Mouse (Mus musculus): ENCODE measurements around the gene Qars. TPM values are rescaled to one million over a fixed set of nuclear protein-coding genes. Genes with fewer than 3 reads are reported as not detected.
A peak's percentile ranks its signal among the peaks of the same experiment; 100 is the strongest.

The Qars gene
- polyA plus RNA-seq (2015; fragmentation: Nextera tagmentation; extraction: Ambion mirVana): 69.1 and 71.5 TPM in 2 replicates

- H3K36me3 ChIP-seq (ENCODE audit: control insufficient read depth, insufficient read depth): peaks cover 14% of the 10 kb centered on the region
- peak within 1 kb of the TSS; percentile 74 for H3K27ac ChIP-seq (ENCODE audit: low read length)
- H3K4me1 ChIP-seq (replicated peaks; ENCODE audit: control insufficient read depth, insufficient read depth, low read length): peaks cover 15% of the 10 kb centered on the region
- peak within 1 kb of the TSS; percentile 63 for H3K4me3 ChIP-seq (replicated peaks; ENCODE audit: low read length)
- WGBS: under 1% methylated on average over 37 of the region's 37 CpGs
- peak within 1 kb of the TSS; percentile 49 for H3K9ac ChIP-seq (replicated peaks; ENCODE audit: low read depth, low read length)
- H3K27me3 ChIP-seq (replicated peaks; ENCODE audit: control insufficient read depth, insufficient read depth, low read length): no peaks in the 10 kb centered on the region
- H3K4me2 ChIP-seq (ENCODE audit: low read length): peak within 1 kb of the TSS; percentile 83
- H3K9me3 ChIP-seq (ENCODE audit: control insufficient read depth, low read length): no peaks in the 10 kb centered on the region
- peak; percentile 97 for ATAC-seq
Observed at GRCm38 (mm10) chr9:108507619-108508434, at the start of gene Qars. Qars (plus strand) TSS chr9:108507706.

- H3K4me1 ChIP-seq (replicated peaks; ENCODE audit: control insufficient read depth, insufficient read depth, low read length): peaks cover 15% of the 10 kb centered on the region
- H3K4me3 ChIP-seq (replicated peaks; ENCODE audit: low read length): peak overlapping the region; percentile 95
- 0 out of 2 replicates have a peak, but pooled peaks cover 2% of the 10 kb centered on the region for H3K27me3 ChIP-seq (replicated peaks; ENCODE audit: control insufficient read depth, insufficient read depth, low read length)
- H3K9ac ChIP-seq (replicated peaks; ENCODE audit: low read depth, low read length): no peak overlapping the region
- WGBS: 97% methylated on average over 1 of the region's 1 CpGs
- peak overlapping the region; percentile 33; the same call in 1 of the 2 replicates for H3K27ac ChIP-seq (ENCODE audit: low read length)
- H3K9me3 ChIP-seq (ENCODE audit: control insufficient read depth, low read length): no peaks in the 10 kb centered on the region
- H3K4me2 ChIP-seq (ENCODE audit: low read length): peak overlapping the region; percentile 92
- ATAC-seq: peak; percentile 11; the same call in 1 of the 2 replicates
- peaks cover 11% of the 10 kb centered on the region for H3K36me3 ChIP-seq (ENCODE audit: control insufficient read depth, insufficient read depth)
Observed at GRCm38 (mm10) chr9:108459939-108460318, 47.6 kb upstream of the Qars start.

- no peaks in the 10 kb centered on the region for H3K9me3 ChIP-seq (ENCODE audit: control insufficient read depth, low read length)
- peak; percentile 91 for ATAC-seq
- H3K36me3 ChIP-seq (ENCODE audit: control insufficient read depth, insufficient read depth): peaks cover 15% of the 10 kb centered on the region
- peak within 1 kb of the TSS; percentile 95 for H3K4me3 ChIP-seq (replicated peaks; ENCODE audit: low read length)
- peak within 1 kb of the TSS; percentile 83 for H3K9ac ChIP-seq (replicated peaks; ENCODE audit: low read depth, low read length)
- peaks cover 15% of the 10 kb centered on the region for H3K4me1 ChIP-seq (replicated peaks; ENCODE audit: control insufficient read depth, insufficient read depth, low read length)
- H3K27ac ChIP-seq (ENCODE audit: low read length): peak within 1 kb of the TSS; percentile 73
- 0 out of 2 replicates have a peak, but pooled peaks cover 2% of the 10 kb centered on the region for H3K27me3 ChIP-seq (replicated peaks; ENCODE audit: control insufficient read depth, insufficient read depth, low read length)
- H3K4me2 ChIP-seq (ENCODE audit: low read length): peak within 1 kb of the TSS; percentile 92
- 1% methylated on average over 52 of the region's 52 CpGs for whole genome bisulfite sequencing
Observed at GRCm38 (mm10) chr9:108460319-108461178, 47.0 kb upstream of the Qars start, which contains the start of gene Ccdc71. Ccdc71 (plus strand) TSS chr9:108460527.

GRCm38 (mm10) chr9:108461181-108461631 lies 46.3 kb upstream of the Qars start, which contains the start of gene Klhdc8b:
Klhdc8b (minus strand) TSS chr9:108461581.
- peak within 1 kb of the TSS; percentile 83 for H3K9ac ChIP-seq (replicated peaks; ENCODE audit: low read depth, low read length)
- H3K4me2 ChIP-seq (ENCODE audit: low read length): peak within 1 kb of the TSS; percentile 92
- peaks cover 15% of the 10 kb centered on the region for H3K4me1 ChIP-seq (replicated peaks; ENCODE audit: control insufficient read depth, insufficient read depth, low read length)
- H3K36me3 ChIP-seq (ENCODE audit: control insufficient read depth, insufficient read depth): peaks cover 15% of the 10 kb centered on the region
- peak within 1 kb of the TSS; percentile 95 for H3K4me3 ChIP-seq (replicated peaks; ENCODE audit: low read length)
- H3K9me3 ChIP-seq (ENCODE audit: control insufficient read depth, low read length): no peaks in the 10 kb centered on the region
- no peak; the same call in 1 of the 2 replicates for ATAC-seq
- 0 out of 2 replicates have a peak, but pooled peaks cover 2% of the 10 kb centered on the region for H3K27me3 ChIP-seq (replicated peaks; ENCODE audit: control insufficient read depth, insufficient read depth, low read length)
- peak within 1 kb of the TSS; percentile 73 for H3K27ac ChIP-seq (ENCODE audit: low read length)
- 25% methylated on average over 11 of the region's 11 CpGs for WGBS

- Histone ChIP-seq H3K4me2 (ENCODE audit: low read length) (peak overlapping the region; percentile 92), H3K27ac (ENCODE audit: low read length) (no peak overlapping the region), H3K27me3 (replicated peaks; ENCODE audit: control insufficient read depth, insufficient read depth, low read length) (0 out of 2 replicates have a peak, but pooled peaks cover 2% of the 10 kb centered on the region), H3K9me3 (ENCODE audit: control insufficient read depth, low read length) (no peaks in the 10 kb centered on the region), H3K4me3 (replicated peaks; ENCODE audit: low read length) (peak overlapping the region; percentile 95), H3K36me3 (ENCODE audit: control insufficient read depth, insufficient read depth) (peaks cover 15% of the 10 kb centered on the region), H3K4me1 (replicated peaks; ENCODE audit: control insufficient read depth, insufficient read depth, low read length) (peaks cover 15% of the 10 kb centered on the region), H3K9ac (replicated peaks; ENCODE audit: low read depth, low read length) (no peak overlapping the region)
- ATAC-seq: no peak
- 90% methylated on average over 5 of the region's 5 CpGs for WGBS
Observed at GRCm38 (mm10) chr9:108461675-108462074, 45.8 kb upstream of the Qars start.

- Histone ChIP-seq H3K9ac (replicated peaks; ENCODE audit: low read depth, low read length) (no peak overlapping the region), H3K27me3 (replicated peaks; ENCODE audit: control insufficient read depth, insufficient read depth, low read length) (0 out of 2 replicates have a peak, but pooled peaks cover 2% of the 10 kb centered on the region), H3K4me2 (ENCODE audit: low read length) (no peak overlapping the region), H3K36me3 (ENCODE audit: control insufficient read depth, insufficient read depth) (peaks cover 15% of the 10 kb centered on the region), H3K4me3 (replicated peaks; ENCODE audit: low read length) (no peak overlapping the region), H3K9me3 (ENCODE audit: control insufficient read depth, low read length) (no peaks in the 10 kb centered on the region), H3K4me1 (replicated peaks; ENCODE audit: control insufficient read depth, insufficient read depth, low read length) (peaks cover 15% of the 10 kb centered on the region), H3K27ac (ENCODE audit: low read length) (no peak overlapping the region)
- WGBS: 92% methylated on average over 10 of the region's 10 CpGs
- ATAC-seq: no peak
Observed at GRCm38 (mm10) chr9:108462192-108462591, 45.3 kb upstream of the Qars start.

- H3K36me3 ChIP-seq (ENCODE audit: control insufficient read depth, insufficient read depth): peaks cover 15% of the 10 kb centered on the region
- H3K4me2 ChIP-seq (ENCODE audit: low read length): no peak overlapping the region
- 97% methylated on average over 9 of the region's 9 CpGs for WGBS
- ATAC-seq: no peak
- 0 out of 2 replicates have a peak, but pooled peaks cover under 1% of the 10 kb centered on the region for H3K27me3 ChIP-seq (replicated peaks; ENCODE audit: control insufficient read depth, insufficient read depth, low read length)
- H3K4me3 ChIP-seq (replicated peaks; ENCODE audit: low read length): no peak overlapping the region
- H3K27ac ChIP-seq (ENCODE audit: low read length): no peak overlapping the region
- H3K9ac ChIP-seq (replicated peaks; ENCODE audit: low read depth, low read length): no peak overlapping the region
- H3K9me3 ChIP-seq (ENCODE audit: control insufficient read depth, low read length): no peaks in the 10 kb centered on the region
- peaks cover 15% of the 10 kb centered on the region for H3K4me1 ChIP-seq (replicated peaks; ENCODE audit: control insufficient read depth, insufficient read depth, low read length)
Observed at GRCm38 (mm10) chr9:108463713-108464112, 43.8 kb upstream of the Qars start.

GRCm38 (mm10) chr9:108466219-108466618 lies 41.3 kb upstream of the Qars start:
- H3K9me3 ChIP-seq (ENCODE audit: control insufficient read depth, low read length): no peaks in the 10 kb centered on the region
- no peak for ATAC-seq
- no peak overlapping the region for H3K4me3 ChIP-seq (replicated peaks; ENCODE audit: low read length)
- H3K27me3 ChIP-seq (replicated peaks; ENCODE audit: control insufficient read depth, insufficient read depth, low read length): no peaks in the 10 kb centered on the region
- H3K4me1 ChIP-seq (replicated peaks; ENCODE audit: control insufficient read depth, insufficient read depth, low read length): peaks cover 9% of the 10 kb centered on the region
- 94% methylated on average over 2 of the region's 2 CpGs for WGBS
- peaks cover 15% of the 10 kb centered on the region for H3K36me3 ChIP-seq (ENCODE audit: control insufficient read depth, insufficient read depth)
- H3K27ac ChIP-seq (ENCODE audit: low read length): no peak overlapping the region
- H3K9ac ChIP-seq (replicated peaks; ENCODE audit: low read depth, low read length): no peak overlapping the region
- H3K4me2 ChIP-seq (ENCODE audit: low read length): no peak overlapping the region

All from forebrain, embryonic 16.5 days (tissue).